Mouse (Mus musculus) cerebellum, adult 2 months (tissue): ENCODE results near the gene Mthfsd.

Source experiments
- CTCF ChIP-seq: fragments of 200-500 bp; IDR thresholded peaks from 2 replicates; pipeline ENCODE4 v1.5.1; 2011; ENCODE audit warnings: low read depth, mild to moderate bottlenecking, control low read depth, low read length, moderate library complexity, borderline replicate concordance; ENCODE audit not compliant: insufficient read depth
- POLR2A ChIP-seq: fragments of 200-500 bp; IDR thresholded peaks from 2 replicates; pipeline ENCODE4 v1.6.1; 2011; ENCODE audit warnings: low read length, control low read depth, borderline replicate concordance; ENCODE audit not compliant: insufficient read depth

GRCm38 (mm10) chr8:121058081-121058480, 50.1 kb downstream of the Mthfsd start:
- TF ChIP-seq CTCF, result no peak
- TF ChIP-seq POLR2A, result no peak
